12 mouse cellular contexts compared by ENCODE assay signal in genomic region chr5:140250370-140250769, GRCm38 (mm10).
DNase-seq lines count a peak whose midpoint lies in the region; ATAC-seq and TF ChIP-seq lines count a peak whose summit lies in the region.
"Had no signal": no experiment of that assay in that cellular context is flagged by ENCODE, and none has a peak within 500 bp of the region (broad histone marks: within the 10 kb centered on the region; RNA-seq: fewer than 3 reads in every experiment).

No protein-coding gene starts in this region.

- H3K27ac ChIP-seq in heart, embryonic 10.5 days, result no peak overlapping the region
- no peak overlapping the region for H3K27ac ChIP-seq in liver, adult 2 months (replicated peaks; ENCODE audit: insufficient read depth, low read depth, low read length)
- H3K27ac ChIP-seq in liver, embryonic 12.5 days, result no peak overlapping the region
- no peak overlapping the region for H3K27ac ChIP-seq in thymus, adult 2 months (ENCODE audit: control insufficient read depth, insufficient read depth, low read length)

- peaks cover 38% of the 10 kb centered on the region; the same call in 1 of the 2 replicates for H3K27me3 ChIP-seq in heart, embryonic 10.5 days (ENCODE audit: insufficient read depth, poor library complexity, severe bottlenecking)
- no peaks in the 10 kb centered on the region for H3K27me3 ChIP-seq in liver, adult 2 months (ENCODE audit: control insufficient read depth, insufficient read depth, low read length)
- H3K27me3 ChIP-seq in liver, embryonic 12.5 days (replicated peaks), result no peaks in the 10 kb centered on the region
- H3K27me3 ChIP-seq in thymus, adult 2 months (ENCODE audit: control insufficient read depth, insufficient read depth, low read length), result no peaks in the 10 kb centered on the region

- no peak overlapping the region for H3K4me2 ChIP-seq in liver, embryonic 12.5 days

- no peak overlapping the region for H3K9ac ChIP-seq in liver, adult 2 months (ENCODE audit: low read depth, low read length)
- H3K9ac ChIP-seq in liver, embryonic 12.5 days, result no peak overlapping the region

- TF ChIP-seq POLR2A in liver, adult 2 months (IDR thresholded peaks at IDR 0.05; ENCODE audit: extremely low read depth, insufficient read depth, low read length), result no peak
- TF ChIP-seq POLR2A in thymus, adult 2 months (IDR thresholded peaks at IDR 0.05; ENCODE audit: control insufficient read depth, extremely low read depth, insufficient read depth, low read length, poor library complexity), result no peak

- no peaks in the 10 kb centered on the region for H3K9me3 ChIP-seq in heart, embryonic 10.5 days
- no peaks in the 10 kb centered on the region for H3K9me3 ChIP-seq in liver, embryonic 12.5 days (replicated peaks)

- DNase-seq in heart, postnatal 10 days, result peak; percentile 25 to 34
- no peak for DNase-seq in heart, embryonic 10.5 days (ENCODE audit: low spot score)
- no peak for DNase-seq in liver, adult 2 months (ENCODE audit: extremely low read depth, low read depth, low spot score)
- DNase-seq in NIH3T3 (ENCODE audit: low read depth), result peak; percentile 48
- peak; percentile 25 to 68 for DNase-seq in left cerebral cortex, postnatal 25 days (ENCODE audit: low spot score in 2 of 2)
- DNase-seq in thymus, adult 18-20 months, result no peak
- DNase-seq in thymus, adult 2 months, result no peak
- DNase-seq: adrenal gland, postnatal 14 days; cerebellum, adult 11 months; layer of hippocampus, adult 9-11 months; thymus, postnatal 25 days had no signal

- WGBS in heart, embryonic 10.5 days, result 72% methylated on average over 3 of the region's 3 CpGs
- 89% methylated on average over 3 of the region's 3 CpGs for WGBS in liver, adult 2 months
- WGBS in liver, embryonic 12.5 days (ENCODE audit: insufficient replicate concordance), result 77% methylated on average over 3 of the region's 3 CpGs
- WGBS in thymus, adult 2 months, result 93% methylated on average over 3 of the region's 3 CpGs

- TF ChIP-seq CTCF in liver, adult 2 months (IDR thresholded peaks at IDR 0.05; ENCODE audit: low read depth, low read length), result peak; percentile 21; the same call in 1 of the 2 replicates
- TF ChIP-seq CTCF in thymus, adult 2 months (IDR thresholded peaks at IDR 0.05; ENCODE audit: borderline replicate concordance, control insufficient read depth, extremely low read depth, insufficient read depth, low read length, poor library complexity), result no peak

- H3K36me3 ChIP-seq in heart, embryonic 10.5 days, result peaks cover 8% of the 10 kb centered on the region
- no peaks in the 10 kb centered on the region for H3K36me3 ChIP-seq in liver, adult 2 months (ENCODE audit: control insufficient read depth, insufficient read depth, low read length)
- peaks cover 22% of the 10 kb centered on the region for H3K36me3 ChIP-seq in liver, embryonic 12.5 days
- H3K36me3 ChIP-seq in thymus, adult 2 months (ENCODE audit: control insufficient read depth, insufficient read depth, low read length), result peaks cover 6% of the 10 kb centered on the region; the same call in 1 of the 2 replicates

- H3K4me3 ChIP-seq in heart, embryonic 10.5 days, result no peak overlapping the region
- H3K4me3 ChIP-seq in liver, adult 2 months (ENCODE audit: insufficient read depth, low read depth, low read length), result no peak overlapping the region
- H3K4me3 ChIP-seq in liver, embryonic 12.5 days, result no peak overlapping the region
- no peak overlapping the region for H3K4me3 ChIP-seq in thymus, adult 2 months (ENCODE audit: control insufficient read depth, insufficient read depth, low read length)

- no peaks in the 10 kb centered on the region for H3K4me1 ChIP-seq in heart, embryonic 10.5 days
- no peaks in the 10 kb centered on the region for H3K4me1 ChIP-seq in liver, adult 2 months (ENCODE audit: control insufficient read depth, insufficient read depth, low read length)
- H3K4me1 ChIP-seq in liver, embryonic 12.5 days, result no peaks in the 10 kb centered on the region
- peaks cover 80% of the 10 kb centered on the region for H3K4me1 ChIP-seq in thymus, adult 2 months (replicated peaks; ENCODE audit: control insufficient read depth, insufficient read depth, low read length)

- ATAC-seq in liver, embryonic 12.5 days, result no peak

- no peaks in the 10 kb centered on the region for H3K79me2 ChIP-seq in liver, adult 2 months (ENCODE audit: control insufficient read depth, insufficient read depth, low read length)

- intact Hi-C loops in heart, postnatal 10 days (cut with DNase I), result no loop called here
- intact Hi-C loops in left cerebral cortex, postnatal 25 days (cut with DNase I), result loop anchor here (1.0 to 5.0 kb wide), 2 partner anchors 53 to 343 kb away; partner anchors contain the start of gene Elfn1

Comparison
In these comparisons a context has a peak if more than half of its experiments do, and no peak if none do; other contexts are left out.
1. DNase-seq: peak in heart, postnatal 10 days (2 of 2), NIH3T3 (single experiment) and left cerebral cortex, postnatal 25 days (2 of 2); none in heart, embryonic 10.5 days (single experiment), liver, adult 2 months (single experiment), thymus, adult 18-20 months (0 of 2) and thymus, adult 2 months (single experiment).